Mouse (Mus musculus) left cerebral cortex, postnatal 36 days (tissue): ENCODE results near the gene Zfp811. TPM values are rescaled to one million over a fixed set of nuclear protein-coding genes. Genes with fewer than 3 reads are reported as not detected.
A peak's percentile ranks its signal among the peaks of the same experiment; 100 is the strongest.
"Not testable (repeated sequence)": the region's sequence is repeated elsewhere in the genome, so short reads cannot be mapped to it uniquely, and the experiment has no call there.

Experiments
- DNase-seq, 2 experiments: peaks; one replicate each; pipeline ENCODE4 v3.0.0; 2021 to 2022; ENCODE audit warnings: low spot score in 2 of 2, mixed read lengths in 1 of 2
- intact Hi-C: fragments of 180-260 bp; cut with DNase I; formaldehyde crosslinking; loops from one replicate; pipeline ENCODE4 v1.15.1; 2025
- total RNA-seq, 2 experiments: library from RNA; stranded (reverse); gene quantifications; 2 replicates each; pipeline ENCODE4 v1.2.3; 2021

The Zfp811 gene
- total RNA-seq, result 1 to 10 TPM; 5.7 to 8.5 TPM

DNA sequence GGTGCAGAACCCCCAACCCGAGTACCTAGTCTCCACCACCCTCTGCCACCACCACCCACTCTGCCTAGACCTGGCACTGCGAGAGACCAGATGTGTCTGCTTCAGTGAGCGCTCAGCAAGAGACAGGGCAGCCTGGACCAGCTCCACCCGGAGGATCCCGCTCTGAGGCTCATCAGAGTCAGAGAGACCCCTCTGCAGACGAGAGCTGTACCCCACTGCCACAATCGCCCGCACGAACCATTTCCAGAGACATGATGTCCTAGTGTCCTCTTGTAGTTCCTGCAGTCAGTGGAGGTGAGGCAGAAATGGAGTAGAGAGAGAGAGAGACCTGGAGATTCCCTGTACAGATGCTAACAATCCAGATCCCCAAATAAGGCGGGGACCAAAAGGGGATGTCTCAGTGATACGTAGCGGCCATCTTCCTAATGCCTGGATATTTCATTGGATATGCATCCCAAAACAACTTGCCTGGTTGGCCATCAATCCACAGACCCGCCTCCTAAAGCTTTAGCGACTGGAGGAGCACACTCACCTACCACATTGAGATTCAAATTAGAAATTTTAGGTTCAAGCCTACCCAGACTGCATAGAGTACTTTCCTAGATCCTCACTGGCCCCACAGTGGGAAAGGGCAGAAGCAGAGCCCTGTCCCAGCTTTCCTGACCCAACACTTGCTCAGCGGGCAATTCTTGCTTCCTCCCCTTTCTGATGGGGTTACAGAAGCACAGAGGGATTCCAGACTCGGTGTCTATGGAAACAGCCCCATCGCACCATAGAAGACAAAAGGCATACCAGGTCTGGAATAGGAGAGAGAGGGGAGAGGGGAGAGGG, at the start of gene Zfp811:
TSS of gene Zfp811 (minus strand) at position 388 of the 831 bp plus-strand sequence.
- peak; percentile 47 to 50 for DNase-seq
- intact Hi-C loops, result no loop called here

DNA sequence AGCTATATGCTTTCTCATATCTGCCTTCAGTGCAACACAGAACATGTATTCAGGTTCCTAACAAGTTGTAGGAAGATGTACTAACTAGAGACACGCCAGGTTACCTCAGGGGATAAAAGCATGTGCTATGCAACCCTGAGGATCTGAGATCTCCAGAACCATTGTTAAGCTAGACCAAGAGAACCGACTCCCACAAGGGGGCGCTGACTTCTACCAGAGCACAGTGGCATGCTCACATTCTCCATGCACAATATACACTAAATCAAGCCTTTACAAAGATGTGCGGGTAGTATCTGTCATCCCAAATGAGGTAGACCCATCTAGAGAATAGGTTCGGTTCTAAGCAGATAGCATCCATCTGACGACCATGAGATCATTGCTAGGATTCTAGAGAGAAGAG, 47.0 kb upstream of the Zfp811 start:
- intact Hi-C loops, result not testable (repeated sequence)

DNA sequence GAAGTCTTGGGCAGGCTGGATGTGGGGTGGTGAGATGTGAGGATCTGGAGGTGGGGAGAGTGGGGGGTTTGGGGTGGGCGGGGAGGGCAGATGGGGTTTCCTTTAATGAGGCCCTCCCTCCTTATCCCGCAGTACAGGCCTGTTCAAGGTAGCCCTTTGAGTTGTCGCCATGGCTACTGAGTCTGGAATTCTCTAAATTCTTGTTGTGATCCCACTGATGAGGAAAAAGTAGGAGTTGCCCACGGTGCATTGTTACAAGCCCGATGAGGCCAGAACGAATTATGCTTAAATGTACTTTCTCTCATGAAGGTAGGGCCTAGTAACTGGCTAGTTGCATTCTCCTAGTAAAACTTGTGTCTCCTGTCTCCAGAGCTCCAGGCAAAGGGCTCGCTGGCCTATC, 41.9 kb upstream of the Zfp811 start:
- DNase-seq, result no peak
- intact Hi-C loops, result no loop called here

More for the DNA sequence above, 47.0 kb upstream of the Zfp811 start:
- not testable (repeated sequence) for DNase-seq

DNA sequence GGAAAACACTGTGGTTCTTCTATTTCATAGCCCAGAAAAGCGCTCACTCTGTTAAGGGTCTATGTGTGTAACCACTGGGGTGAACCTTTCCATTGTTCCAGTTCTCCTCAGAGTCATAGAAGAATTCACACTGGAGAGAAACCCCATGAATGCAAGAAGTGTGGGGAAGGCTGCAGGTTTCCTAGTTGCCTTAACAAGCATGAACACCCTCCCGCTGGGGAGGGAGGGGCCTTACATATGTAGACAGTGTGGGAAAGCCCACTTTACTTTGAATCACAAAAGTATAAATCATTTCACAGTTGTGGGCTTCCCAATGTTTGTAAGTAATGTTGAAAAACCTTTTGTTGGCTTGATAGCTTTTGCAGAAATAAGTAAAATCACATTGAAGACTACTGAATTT, 31.7 kb upstream of the Zfp811 start:
- intact Hi-C loops, result no loop called here
- no peak for DNase-seq

DNA sequence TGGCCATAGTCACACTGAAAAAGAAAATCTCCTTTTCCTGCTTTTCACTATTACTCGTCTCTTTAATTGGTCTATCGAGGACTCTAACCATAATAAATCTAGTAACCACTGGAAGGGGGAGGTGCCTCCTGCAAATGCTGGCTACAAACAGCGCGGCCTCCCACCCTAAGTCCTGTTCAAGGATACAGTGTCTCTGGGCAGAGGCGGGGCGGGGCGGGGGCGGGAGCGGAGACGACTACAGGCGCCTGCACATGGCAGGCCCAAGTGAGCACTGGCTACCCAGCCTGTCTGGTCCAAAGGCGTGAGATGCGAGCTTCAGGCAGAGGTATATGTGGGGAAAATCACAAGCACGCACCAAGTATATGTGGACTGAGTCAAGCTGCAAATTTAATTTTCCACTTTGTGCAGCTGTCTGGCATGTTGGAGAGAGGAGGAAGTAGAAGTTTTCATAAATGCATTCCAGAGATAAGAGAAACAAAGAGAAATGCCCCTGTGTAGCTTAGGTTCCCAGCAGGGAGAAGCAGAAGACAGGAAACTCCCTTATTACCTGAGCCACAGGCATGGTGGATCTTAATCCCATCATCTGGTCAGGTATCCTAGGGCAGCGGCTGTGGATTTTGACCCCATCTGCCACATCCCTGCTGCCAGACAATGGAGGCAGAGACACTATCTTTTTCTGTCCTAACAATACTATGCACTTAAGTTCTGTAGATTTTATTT, 29.5 kb upstream of the Zfp811 start:
- DNase-seq, result no peak
- intact Hi-C loops, result no loop called here

DNA sequence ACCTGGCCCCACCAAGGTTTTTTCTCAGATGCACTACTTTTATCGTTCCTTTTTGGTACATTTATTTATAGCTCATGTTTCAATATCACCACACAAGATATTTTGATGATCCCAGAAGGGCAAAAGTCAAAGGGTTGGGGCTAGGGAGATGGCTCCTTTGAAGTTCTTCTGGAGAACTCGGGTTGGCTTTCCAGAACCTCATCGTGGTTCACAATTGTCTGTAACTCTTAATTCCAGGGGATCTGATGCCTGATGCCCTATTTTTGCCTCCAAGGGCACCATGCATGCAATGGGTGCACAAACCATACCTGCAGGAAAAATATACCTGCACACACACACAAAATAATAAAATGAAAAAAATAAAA, 20.7 kb upstream of the Zfp811 start:
- no peak for DNase-seq
- intact Hi-C loops, result no loop called here

DNA sequence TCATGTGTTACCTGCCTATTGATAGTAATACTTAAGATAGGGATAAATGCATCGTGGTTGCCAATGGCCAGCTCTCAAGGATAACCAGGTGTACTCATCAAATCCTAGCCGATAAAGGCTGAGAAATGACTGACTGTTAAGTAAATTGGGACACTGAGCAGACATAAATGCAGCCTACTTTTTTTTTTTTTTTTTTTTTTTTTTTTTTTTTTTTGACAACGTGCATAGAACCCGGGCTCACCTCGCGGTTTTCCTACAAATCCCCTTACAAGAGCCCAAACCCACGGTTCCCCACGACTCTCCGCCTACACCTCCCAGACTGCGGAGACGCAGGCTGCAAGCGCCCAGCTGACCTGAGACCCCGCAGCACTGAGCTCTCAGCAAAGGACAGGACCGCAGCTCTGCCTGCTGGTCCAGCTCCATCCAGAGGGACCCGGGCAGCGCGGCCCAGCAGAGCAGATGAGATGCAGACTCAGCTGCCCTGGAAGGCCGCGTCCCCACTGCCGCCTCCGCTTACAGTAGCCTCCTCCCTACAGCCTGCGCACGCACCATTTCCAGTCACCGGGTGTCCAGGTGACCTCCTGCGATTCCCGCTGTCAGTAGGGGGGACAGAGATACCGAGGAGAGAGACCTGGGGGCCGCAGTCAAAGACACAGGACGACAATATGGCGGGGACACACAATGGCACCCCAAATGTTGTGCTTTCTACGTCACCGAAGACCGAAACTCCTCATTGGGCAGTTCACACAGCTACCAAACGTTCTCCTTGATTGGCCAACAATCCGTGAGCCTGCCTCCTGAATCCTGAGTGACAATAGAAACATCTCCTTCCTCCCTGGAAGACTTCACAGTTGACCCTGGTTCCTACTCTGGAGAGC, 20.0 kb upstream of the Zfp811 start, which contains the start of gene Zfp799:
TSS of gene Zfp799 (minus strand) at position 722 of the 878 bp plus-strand sequence.
- intact Hi-C loops, result no loop called here
- DNase-seq, result peak; percentile 80 to 85

DNA sequence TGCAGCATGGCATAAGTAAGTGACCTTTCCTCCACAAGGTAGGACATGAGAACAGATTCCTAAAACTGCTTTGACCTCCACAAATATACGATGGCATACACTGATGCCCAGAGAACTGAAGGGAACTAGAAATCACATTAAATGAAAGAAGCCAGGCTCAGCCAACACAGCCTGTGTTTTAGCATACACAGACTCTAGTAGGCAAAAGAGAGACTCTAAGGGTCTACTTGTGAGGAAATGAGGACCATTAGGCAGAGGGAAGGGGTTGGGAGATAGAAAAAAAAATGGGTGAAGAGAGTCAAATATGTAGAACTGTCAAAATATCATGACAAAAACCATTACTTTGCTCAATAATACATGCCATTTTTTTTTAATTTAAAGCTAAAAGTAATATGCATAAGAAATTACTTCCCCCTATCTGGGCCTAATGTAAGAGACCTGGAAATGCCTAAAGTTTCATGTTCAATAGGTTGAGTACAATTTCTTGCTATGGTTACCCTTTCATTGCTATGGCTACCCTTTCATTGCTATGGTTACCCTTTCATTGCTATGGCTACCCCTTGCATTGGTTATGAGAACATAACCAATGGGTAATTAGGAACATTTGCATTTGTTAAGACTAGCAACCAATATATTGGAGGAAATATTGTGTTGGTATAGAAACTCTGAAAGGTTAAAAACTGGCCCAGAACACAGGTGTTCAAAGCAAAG, 6.5 kb upstream of the Zfp811 start:
- no peak for DNase-seq
- intact Hi-C loops, result no loop called here

DNA sequence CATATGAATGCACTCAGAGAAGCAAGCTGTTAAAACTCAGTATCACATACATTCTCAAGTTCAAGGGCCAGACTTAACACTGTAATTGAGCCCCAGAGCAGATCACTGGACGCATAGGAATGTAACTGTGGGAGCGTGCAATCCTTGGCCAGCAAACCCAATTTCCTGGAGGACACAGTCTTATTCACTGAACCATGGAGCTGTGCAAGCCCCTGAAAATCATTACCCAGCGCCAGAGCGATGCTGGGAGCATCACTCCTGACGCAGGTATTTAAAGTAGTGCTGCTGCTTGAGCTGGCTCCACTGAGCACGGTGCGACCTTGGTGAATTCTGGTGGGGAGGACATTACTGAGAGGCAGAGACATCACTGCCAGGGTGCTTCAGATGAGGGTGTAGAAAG, 4.4 kb upstream of the Zfp811 start:
- no peak for DNase-seq
- intact Hi-C loops, result no loop called here

DNA sequence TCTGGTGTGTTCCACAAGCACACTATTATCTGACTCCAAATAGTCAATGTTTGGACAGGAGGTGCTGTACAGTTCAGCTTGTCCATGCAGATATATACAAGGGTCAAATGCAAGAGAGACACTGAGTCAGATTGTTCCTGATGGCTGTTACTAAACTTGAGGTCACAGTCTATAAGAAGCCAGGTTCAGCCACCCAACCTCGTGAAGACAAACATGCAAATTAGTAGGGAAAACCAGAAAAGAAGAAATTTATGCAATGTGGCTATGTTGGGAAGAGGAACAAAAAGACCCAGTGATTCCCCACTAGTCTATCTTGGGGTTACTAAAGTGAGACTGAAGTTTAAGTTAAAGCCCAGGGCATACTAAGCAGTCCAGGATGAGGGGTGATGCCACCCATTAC, 917 bp upstream of the Zfp811 start:
- intact Hi-C loops, result no loop called here
- DNase-seq, result no peak

DNA sequence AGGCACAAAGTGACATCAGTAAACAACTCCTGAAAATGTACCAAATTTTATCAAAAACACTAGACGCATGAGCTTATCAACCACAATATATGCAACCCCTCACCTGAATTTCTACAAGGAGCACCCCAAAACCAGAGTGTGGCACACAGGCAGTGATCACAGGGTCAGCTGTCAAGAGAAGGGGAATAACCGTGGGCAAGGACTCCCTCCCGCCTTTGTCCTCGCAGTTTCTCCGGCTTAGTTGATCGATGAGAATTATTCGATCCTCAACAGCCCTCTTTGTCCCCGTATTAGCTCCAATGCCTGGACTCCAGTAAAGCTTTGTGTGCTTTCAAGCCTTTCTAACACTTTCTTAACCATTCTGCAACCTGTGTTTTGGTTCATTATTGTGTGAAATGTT, 810 bp downstream of the Zfp811 start:
- intact Hi-C loops, result no loop called here
- DNase-seq, result no peak

DNA sequence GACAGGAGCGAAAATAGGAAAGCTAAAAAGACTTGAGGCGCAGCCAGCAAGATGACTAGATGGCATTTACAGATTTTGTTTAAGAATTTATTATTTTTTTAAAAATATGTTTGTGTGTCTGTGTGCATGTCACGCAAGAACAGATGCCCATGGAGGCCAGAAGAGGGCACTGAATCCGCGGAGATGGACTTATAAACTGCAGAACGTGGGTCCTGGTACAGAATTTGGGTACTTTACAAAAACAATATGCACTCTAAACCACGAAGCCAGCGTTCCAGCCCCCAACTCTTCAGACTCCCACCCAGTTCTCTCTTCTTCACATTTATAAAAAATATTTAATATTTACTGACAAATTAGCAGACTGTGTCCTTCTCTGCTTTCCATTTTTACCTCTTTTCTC, 20.5 kb downstream of the Zfp811 start:
- intact Hi-C loops, result no loop called here
- no peak for DNase-seq

DNA sequence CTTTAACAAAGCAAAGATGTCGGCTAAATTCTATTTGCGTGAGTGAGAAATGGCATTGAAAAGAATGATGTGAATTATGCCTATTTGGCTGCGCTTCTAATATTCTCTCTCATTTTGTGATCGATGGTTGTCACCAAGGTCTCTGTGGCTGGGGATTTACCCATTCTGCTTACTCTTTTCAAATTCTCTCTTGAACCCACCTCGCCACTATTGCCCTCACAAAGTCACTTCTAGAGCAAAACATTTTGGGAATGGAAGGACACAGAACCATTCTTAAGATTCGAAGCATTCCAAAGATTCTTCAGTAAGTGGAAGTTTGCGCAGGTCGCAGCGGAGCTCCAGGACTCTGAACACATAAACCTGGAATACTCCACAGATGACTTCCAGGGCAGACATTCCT, 21.2 kb downstream of the Zfp811 start:
- DNase-seq, result no peak
- intact Hi-C loops, result no loop called here

DNA sequence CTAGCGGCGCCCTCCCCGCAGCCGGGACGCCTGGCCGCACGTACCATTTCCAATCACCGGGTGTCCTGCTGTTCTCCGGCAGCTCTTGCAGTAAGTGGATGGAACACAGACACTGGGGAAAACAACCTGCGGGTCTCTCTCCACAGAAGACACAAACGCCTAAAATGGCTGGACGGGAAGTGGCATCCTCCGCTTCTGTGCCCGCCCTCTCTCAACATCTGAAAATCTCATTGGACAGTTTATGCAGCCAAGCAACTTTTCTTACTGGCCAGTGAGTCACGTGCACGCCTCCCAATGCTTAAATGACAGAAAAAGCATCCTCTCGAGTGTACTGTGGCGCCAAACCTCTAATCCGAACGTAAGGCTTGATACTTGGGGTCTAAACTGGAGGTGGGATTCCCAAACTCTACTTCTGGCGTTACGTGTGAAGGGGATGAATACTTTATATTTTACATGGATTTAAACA, 21.6 kb downstream of the Zfp811 start, which contains the start of gene Zfp871:
TSS of gene Zfp871 (minus strand) at position 194 of the 466 bp plus-strand sequence.
- peak; percentile 85 to 87 for DNase-seq
- intact Hi-C loops, result no loop called here

DNA sequence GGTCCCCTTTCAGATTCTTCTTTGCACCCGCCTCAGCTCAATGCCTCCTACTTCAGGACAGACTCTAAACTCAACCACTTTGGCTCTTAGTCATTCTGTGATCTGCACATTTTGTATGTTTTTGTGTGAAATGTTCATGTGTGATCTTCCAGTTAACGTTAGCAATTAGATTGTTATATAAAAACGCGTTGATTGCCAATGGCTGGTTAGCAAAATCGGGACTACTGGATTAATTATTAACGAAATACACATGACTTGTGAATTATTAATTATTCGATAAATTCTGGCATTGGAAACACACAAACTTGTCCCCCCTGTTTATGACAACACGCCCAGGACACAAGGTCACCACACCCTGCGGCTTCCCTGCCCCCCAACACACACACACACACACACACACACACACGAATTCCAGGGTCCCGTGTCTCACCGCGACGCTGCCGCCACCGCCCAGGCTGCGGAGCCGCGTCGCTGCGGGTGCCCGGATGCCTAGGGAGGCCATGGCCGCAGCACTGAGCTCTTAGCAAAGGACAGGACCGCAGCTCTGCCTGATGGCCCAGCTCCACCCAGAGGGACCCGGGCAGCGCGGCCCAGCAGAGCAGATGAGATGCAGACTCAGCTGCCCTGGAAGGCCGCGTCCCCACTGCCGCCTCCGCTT, 22.2 kb downstream of the Zfp811 start:
- intact Hi-C loops, result no loop called here
- DNase-seq, result no peak

DNA sequence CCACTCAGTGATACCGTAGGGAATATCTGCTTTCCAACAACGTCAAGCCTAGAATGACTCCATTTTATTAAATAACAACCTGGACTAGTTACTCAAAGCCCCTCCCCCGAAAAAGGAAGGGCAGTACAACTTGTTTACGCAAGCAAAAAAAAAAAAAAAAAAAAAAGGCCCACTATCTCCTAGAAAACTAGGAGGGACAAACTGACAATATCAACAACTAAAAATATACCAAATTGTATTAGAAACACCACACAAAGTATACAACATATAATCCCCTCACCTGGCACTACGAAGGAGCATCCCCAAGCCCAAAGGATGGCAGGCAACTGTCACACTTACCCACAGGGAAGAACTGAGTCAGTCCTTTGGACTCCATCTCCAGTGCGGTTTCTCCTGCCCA, 22.8 kb downstream of the Zfp811 start:
- no peak for DNase-seq
- intact Hi-C loops, result no loop called here

DNA sequence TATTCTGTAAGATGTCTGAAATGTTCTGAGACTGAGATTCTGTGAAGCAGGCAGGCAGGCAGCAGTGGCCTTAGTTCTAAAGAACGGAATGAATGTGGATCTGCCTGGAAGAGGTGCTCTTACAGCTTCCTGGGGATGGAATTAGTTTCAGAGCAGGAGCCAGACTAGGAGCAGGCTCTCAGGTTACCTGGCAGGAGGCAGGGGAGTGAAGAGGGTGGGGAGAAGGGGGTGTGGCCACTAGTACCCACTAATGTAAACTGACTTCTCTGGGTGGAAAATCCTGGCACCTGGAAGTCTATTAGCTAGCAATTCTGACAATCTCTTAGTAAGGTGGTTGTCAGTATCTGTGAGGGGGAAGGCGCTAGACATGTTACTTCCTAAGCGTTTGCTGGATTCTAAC, 24.1 kb downstream of the Zfp811 start:
- no peak for DNase-seq
- intact Hi-C loops, result no loop called here

DNA sequence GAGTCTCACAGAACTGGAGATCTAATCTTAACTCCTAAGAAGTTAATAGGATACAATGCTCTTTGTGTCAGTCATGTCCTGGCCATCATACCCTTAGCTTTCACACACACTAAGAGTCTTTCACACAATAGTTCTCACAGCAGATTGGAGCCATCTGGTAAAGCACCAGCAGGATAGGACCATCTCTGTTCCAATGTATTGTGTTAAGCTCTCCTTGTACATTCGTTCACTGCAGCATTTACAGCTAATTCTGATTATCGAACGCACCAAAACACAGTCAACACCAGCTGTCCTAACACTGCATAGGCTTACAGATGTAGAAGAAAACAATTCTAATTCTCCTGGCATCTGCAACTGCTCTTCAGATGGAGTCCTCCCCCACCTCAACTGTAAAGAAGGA, 32.2 kb downstream of the Zfp811 start:
- DNase-seq, result no peak
- intact Hi-C loops, result loop anchor here (10.0 kb wide), 1 partner anchor 177 kb away; no protein-coding TSS in a partner anchor

DNA sequence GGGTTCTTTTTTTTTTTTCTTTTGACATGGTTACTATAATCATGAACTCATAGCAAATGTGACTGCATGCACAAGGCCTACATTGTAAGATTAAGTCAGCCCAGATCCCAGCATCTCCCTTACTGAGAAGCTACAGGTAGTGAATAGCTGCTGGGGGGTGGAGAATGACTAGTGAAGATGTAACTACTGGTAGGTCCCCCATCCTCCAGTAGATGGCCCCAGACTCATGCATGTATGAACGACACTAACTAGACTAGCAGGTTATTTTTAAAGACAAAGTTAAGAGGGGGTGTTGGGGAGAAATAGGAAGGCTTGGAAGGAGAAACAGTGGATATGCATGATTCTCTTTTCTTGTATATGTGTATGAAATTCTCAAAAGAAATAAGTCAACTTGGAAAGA, 38.5 kb downstream of the Zfp811 start:
- intact Hi-C loops, result loop anchor here (10.0 kb wide), 1 partner anchor 184 kb away; no protein-coding TSS in a partner anchor
- no peak for DNase-seq
